Mouse (Mus musculus) liver, embryonic 11.5 days (tissue): Measurements from ENCODE around the gene Nt5c. TPM values are rescaled to one million over a fixed set of nuclear protein-coding genes. Genes with fewer than 3 reads are reported as not detected.

ENCODE experiments used
- ATAC-seq: fragments of 200-750 bp; cut with Nextera tagmentation; replicated peaks from 2 replicates; pipeline ENCODE4 v1.8.0; 2017; ENCODE audit warnings: moderate number of reproducible peaks, mild to moderate bottlenecking, moderate TSS enrichment, moderate library complexity; ENCODE audit not compliant: low FRiP score
- DNase-seq: peaks from one replicate; pipeline ENCODE4 v3.0.0-alpha.2; 2017; ENCODE audit warnings: low spot score
- H3K27ac ChIP-seq: fragments of 300-500 bp; sonication (generic); 2 replicates; pipeline ENCODE4 v1.5.1; 2014; ENCODE audit warnings: mild to moderate bottlenecking, low read depth, low read length, control low read depth
- H3K27me3 ChIP-seq: fragments of 300-500 bp; sonication (generic); replicated peaks from 2 replicates; pipeline ENCODE4 v1.6.1; 2014; ENCODE audit warnings: low read length, mixed read lengths; ENCODE audit not compliant: control insufficient read depth, insufficient read depth
- H3K36me3 ChIP-seq: fragments of 300-500 bp; sonication (generic); 2 replicates; pipeline ENCODE4 v1.6.1; 2014; ENCODE audit warnings: mild to moderate bottlenecking, low read length, moderate library complexity, mixed read lengths; ENCODE audit not compliant: control insufficient read depth, insufficient read depth
- H3K4me1 ChIP-seq: fragments of 300-500 bp; sonication (generic); replicated peaks from 2 replicates; pipeline ENCODE4 v1.6.1; 2014; ENCODE audit warnings: low read length, mixed read lengths; ENCODE audit not compliant: control insufficient read depth, insufficient read depth
- H3K4me2 ChIP-seq: fragments of 300-500 bp; sonication (generic); 2 replicates; pipeline ENCODE4 v1.6.1; 2014; ENCODE audit warnings: mild to moderate bottlenecking, control low read depth, moderate library complexity
- H3K4me3 ChIP-seq: fragments of 300-500 bp; sonication (generic); 2 replicates; pipeline ENCODE4 v1.5.1; 2014; ENCODE audit warnings: low read depth, low read length, control low read depth
- H3K9ac ChIP-seq: fragments of 300-500 bp; sonication (generic); 2 replicates; pipeline ENCODE4 v1.6.1; 2014; ENCODE audit warnings: low read depth, low read length, control low read depth
- H3K9me3 ChIP-seq: fragments of 300-500 bp; sonication (generic); 2 replicates; pipeline ENCODE4 v1.6.1; 2016; ENCODE audit warnings: low read length, inconsistent platforms, mixed read lengths; ENCODE audit not compliant: control insufficient read depth
- WGBS: fragments of 180-500 bp; shearing (Covaris S2); extraction: QIAGEN DNeasy Blood & Tissue Kit; methylation state at CpG from one replicate; pipeline ENCODE4 v1.1.7; 2014; 5-methylcytosine and 5-hydroxymethylcytosine counted together
- polyA plus RNA-seq: library from polyadenylated mRNA; unstranded; fragments of >200 nt; fragmentation: Nextera tagmentation; extraction: Ambion mirVana; gene quantifications from 2 replicates; pipeline ENCODE4 v1.2.1, GENCODE M21; 2014

Gene Nt5c
- polyA plus RNA-seq, 1 experiment from 2014 or later = 105 TPM

DNA sequence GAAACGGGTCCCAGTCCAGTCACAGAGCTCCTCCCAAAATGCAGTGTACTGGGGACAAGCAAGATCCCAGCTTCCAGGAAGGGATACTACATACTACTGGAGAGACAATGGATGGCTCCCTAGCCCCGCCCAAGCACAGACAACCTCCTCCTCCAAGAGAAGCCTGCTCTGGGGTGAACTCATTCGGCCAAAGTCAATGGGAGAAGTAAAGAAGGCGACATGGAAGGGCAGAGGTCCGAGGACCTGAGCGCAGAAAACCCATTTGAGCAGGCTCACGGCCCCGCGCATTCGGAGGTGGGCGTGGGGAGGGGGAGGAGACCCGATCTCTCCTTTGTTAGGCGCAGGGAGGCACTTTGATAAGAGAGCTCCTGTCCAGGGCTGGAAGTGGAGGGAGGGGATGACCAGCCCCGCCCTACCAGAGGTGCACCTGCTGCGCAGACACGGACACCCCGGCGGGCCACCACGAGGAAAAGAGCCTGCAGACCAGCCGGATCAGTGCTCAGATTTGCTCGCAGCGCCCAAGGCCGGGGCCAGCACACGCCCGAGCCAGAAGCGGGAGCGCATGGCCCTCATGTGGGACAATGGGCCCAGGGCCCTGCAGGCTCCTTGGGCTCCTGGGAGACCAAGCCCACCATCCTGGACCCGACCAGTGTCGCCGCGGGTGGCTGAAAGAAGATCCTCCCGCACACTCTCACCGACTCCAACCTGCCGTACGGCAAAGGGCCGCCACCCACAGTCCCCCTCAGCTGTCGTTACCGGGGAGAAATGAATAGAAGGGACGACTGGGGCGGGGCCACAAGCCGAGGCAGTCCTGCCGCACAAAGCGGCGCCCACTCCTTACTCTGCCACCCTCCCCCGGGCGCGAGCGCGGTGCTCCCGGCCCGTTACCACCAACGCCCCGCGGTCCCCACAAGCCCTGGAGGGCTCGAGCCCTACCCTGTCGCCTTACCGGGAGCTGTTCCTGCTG, 21.9 kb upstream of the Nt5c start:
- peak overlapping the region; percentile 99 for H3K9ac ChIP-seq
- peak overlapping the region; percentile 91 for H3K27ac ChIP-seq
- WGBS = under 1% methylated on average over 57 of the region's 57 CpGs
- DNase-seq (peak; percentile 76), ATAC-seq (peak; percentile 67)
- peak overlapping the region; percentile 87 for H3K4me2 ChIP-seq
- H3K27me3 ChIP-seq = no peaks in the 10 kb centered on the region
- peaks cover 5% of the 10 kb centered on the region; the same call in 1 of the 2 replicates for H3K36me3 ChIP-seq
- H3K4me3 ChIP-seq = peak overlapping the region; percentile 99
- peaks cover 45% of the 10 kb centered on the region for H3K4me1 ChIP-seq
- no peaks in the 10 kb centered on the region for H3K9me3 ChIP-seq

DNA sequence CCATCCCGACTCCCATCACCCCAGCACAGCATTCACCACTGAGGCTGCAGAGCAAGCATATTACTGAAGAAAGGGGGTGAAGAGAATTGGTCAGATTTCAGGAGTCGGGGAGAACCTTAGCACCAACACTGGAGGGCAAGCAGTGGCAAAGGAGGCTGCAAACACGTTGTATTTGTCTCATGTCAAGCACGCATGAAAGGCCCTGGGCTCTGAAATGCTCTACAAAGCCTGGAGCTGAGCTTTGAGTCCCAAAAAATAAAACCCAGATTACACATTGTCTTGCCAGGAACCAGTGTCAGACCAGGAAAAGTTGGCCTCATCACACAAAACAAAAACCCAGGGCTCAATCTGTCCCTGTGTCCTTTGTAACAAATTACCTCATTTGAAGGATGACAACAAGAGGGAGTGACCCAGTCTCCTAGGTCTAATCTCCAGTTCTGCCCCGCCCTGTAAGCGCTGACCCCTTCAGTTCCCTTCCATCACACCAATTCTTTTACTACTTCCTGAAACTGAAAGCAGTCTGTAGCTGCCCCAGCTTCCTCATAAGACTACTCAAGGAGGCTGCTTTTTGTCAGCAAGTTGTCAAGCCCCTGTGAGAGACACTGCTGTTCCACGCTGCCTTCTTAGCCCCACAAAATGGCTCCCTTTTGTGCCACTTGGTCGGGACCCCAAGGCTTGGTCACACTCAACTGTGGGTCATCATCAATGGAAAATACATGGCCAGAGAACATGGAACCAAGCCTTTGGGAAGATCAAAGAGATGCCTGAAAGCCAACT, 20.9 kb upstream of the Nt5c start:
- Histone ChIP-seq H3K4me1 (peaks cover 54% of the 10 kb centered on the region), H3K4me3 (peak overlapping the region; percentile 99), H3K36me3 (peaks cover 5% of the 10 kb centered on the region; the same call in 1 of the 2 replicates), H3K4me2 (peak overlapping the region; percentile 87), H3K9me3 (no peaks in the 10 kb centered on the region), H3K9ac (peak overlapping the region; percentile 99), H3K27ac (peak overlapping the region; percentile 91), H3K27me3 (no peaks in the 10 kb centered on the region)
- ATAC-seq (no peak), DNase-seq (no peak)
- WGBS = 29% methylated on average over 8 of the region's 8 CpGs

DNA sequence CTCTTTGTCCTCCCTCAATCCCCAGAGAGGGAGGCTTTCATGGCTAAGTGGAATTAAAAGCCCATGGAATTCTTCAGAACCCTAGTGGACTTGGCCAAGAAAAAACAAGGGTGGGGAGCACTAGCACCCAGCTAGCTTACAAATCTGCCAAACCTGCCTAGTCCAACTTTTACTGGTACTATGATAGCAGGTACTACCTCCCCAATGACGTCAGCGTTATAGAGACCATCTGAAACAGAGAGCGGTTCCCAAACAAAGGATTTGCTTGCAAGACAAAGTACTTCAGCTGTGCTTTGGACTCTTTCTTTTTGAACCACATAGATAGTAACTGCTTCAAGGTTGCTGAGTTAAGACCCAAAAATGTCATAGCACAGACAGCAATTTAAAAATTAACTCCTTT, 20.3 kb upstream of the Nt5c start:
- H3K27ac ChIP-seq = peak overlapping the region; percentile 91
- DNase-seq = no peak
- no peaks in the 10 kb centered on the region for H3K27me3 ChIP-seq
- peaks cover 5% of the 10 kb centered on the region; the same call in 1 of the 2 replicates for H3K36me3 ChIP-seq
- no peak for ATAC-seq
- H3K4me1 ChIP-seq = peaks cover 60% of the 10 kb centered on the region
- peak overlapping the region; percentile 99 for H3K4me3 ChIP-seq
- peak overlapping the region; percentile 87 for H3K4me2 ChIP-seq
- WGBS = 64% methylated on average over 3 of the region's 3 CpGs
- H3K9ac ChIP-seq = peak overlapping the region; percentile 99
- no peaks in the 10 kb centered on the region for H3K9me3 ChIP-seq

DNA sequence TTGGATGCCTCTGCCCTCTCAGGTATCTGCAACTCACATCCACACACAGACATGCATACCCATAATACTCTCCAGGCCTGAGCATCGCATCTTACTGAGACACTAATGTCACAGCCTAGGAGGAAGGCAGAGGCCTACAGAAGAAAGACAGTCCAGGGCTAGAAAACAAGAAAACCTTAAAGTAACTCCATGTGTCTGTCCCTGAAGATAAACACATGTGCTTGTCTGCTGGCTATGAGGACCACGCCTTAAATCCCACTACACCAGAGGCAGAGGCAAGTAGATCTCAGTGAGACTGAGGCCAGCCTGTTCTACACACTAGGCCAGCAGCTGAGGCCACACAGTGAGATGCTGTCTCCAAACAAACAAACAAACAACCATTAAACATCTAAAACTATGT, 19.5 kb upstream of the Nt5c start:
- Histone ChIP-seq H3K9ac (peak overlapping the region; percentile 47), H3K4me1 (peaks cover 67% of the 10 kb centered on the region), H3K27ac (peak overlapping the region; percentile 91), H3K4me2 (peak overlapping the region; percentile 87), H3K27me3 (no peaks in the 10 kb centered on the region), H3K4me3 (peak overlapping the region; percentile 99), H3K36me3 (peaks cover 5% of the 10 kb centered on the region; the same call in 1 of the 2 replicates), H3K9me3 (no peaks in the 10 kb centered on the region)
- peak; percentile 55 for ATAC-seq
- no peak for DNase-seq
- WGBS = 33% methylated on average over 2 of the region's 2 CpGs

DNA sequence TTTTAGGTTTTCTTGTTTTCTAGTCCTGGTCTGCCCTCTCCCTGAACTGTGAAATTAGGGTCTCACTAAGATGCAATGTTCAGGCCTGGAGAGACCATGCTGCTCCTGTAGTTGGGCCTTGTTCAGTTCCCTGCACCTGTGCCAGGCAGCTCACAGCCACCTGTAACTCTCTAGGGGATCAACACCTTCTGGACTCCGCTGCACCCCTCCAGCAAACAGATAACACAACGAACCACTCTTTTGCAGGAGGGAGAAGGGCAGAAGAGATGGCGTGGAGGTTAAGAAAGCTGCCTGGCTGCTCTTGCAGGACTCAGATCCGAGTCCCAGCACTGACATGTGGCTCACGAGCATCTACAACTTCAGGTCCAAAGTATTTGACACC, 18.8 kb upstream of the Nt5c start:
- Histone ChIP-seq H3K9me3 (no peaks in the 10 kb centered on the region), H3K4me3 (peak overlapping the region; percentile 99), H3K27me3 (no peaks in the 10 kb centered on the region), H3K4me1 (peaks cover 72% of the 10 kb centered on the region), H3K9ac (peak overlapping the region; percentile 47), H3K36me3 (peaks cover 5% of the 10 kb centered on the region; the same call in 1 of the 2 replicates), H3K4me2 (peak overlapping the region; percentile 87), H3K27ac (peak overlapping the region; percentile 91)
- ATAC-seq (no peak), DNase-seq (no peak)
- WGBS = 39% methylated on average over 5 of the region's 5 CpGs

DNA sequence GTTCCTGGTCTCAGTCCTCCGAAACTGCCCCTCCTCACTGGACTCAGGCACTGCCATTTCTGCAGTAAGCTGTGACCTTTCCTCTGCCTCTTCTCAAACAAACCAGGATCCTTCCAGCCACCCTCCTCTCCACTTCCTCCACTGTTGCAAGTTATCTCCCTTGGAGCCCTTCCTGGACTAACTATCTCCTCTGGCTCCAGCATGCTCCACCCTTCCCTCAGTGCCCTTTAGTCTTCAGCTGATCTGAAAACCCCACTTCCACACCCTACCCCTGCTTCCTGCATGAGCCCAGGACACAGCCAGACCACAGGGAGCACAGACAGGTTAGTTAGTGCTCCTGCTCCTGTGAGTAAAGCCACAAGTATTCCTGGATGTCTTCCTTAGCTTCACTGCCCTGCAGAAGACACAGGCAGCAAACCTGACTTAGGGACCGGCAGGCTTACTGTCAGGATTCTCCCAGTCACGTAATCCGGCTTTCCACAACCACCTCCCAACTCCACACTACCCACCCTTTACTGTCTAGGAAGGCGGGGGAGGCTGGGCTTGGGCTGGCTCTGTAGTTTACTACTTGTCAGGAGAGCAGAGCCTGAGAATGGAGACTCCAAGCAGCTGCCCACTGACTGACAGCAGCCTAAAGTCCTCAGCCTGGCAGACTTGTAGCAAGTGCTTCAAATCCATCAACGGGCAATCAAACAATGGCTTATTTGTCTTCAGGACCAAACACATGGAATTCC, 18.3 kb upstream of the Nt5c start:
- Histone ChIP-seq H3K27ac (peak overlapping the region; percentile 91), H3K36me3 (peaks cover 5% of the 10 kb centered on the region; the same call in 1 of the 2 replicates), H3K4me2 (peak overlapping the region; percentile 87), H3K9ac (peak overlapping the region; percentile 47), H3K9me3 (no peaks in the 10 kb centered on the region), H3K27me3 (no peaks in the 10 kb centered on the region), H3K4me1 (peaks cover 70% of the 10 kb centered on the region), H3K4me3 (peak overlapping the region; percentile 99)
- DNase-seq (no peak), ATAC-seq (0 out of 2 replicates have a peak, but pooled peaks have one; percentile 15)
- 29% methylated on average over 6 of the region's 6 CpGs for WGBS

DNA sequence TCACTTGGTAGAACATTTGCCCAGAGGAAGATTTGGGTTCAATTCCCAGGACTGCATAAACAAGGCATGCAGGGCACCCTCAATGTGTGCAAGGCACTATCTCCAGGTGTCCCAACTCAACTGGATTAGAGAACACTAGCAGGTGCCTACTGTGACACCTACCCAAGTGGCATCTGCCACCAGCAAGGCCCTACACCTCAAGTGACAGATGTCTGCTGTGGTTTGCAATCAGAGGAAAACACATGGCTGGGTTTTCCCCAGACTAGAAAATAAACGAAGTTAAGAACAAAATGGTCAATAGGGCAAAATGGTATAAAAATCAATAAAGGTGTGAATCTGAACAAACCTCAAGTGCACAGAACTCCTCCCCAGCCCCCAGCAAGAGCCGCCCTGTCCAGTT, 16.4 kb upstream of the Nt5c start:
- Histone ChIP-seq H3K4me1 (peaks cover 68% of the 10 kb centered on the region), H3K4me2 (peak overlapping the region; percentile 51), H3K27ac (peak overlapping the region; percentile 74), H3K36me3 (peaks cover 11% of the 10 kb centered on the region; the same call in 1 of the 2 replicates), H3K9ac (peak overlapping the region; percentile 20; the same call in 1 of the 2 replicates), H3K27me3 (no peaks in the 10 kb centered on the region), H3K9me3 (no peaks in the 10 kb centered on the region), H3K4me3 (no peak overlapping the region)
- ATAC-seq (no peak), DNase-seq (no peak)
- WGBS = 47% methylated on average over 2 of the region's 2 CpGs

DNA sequence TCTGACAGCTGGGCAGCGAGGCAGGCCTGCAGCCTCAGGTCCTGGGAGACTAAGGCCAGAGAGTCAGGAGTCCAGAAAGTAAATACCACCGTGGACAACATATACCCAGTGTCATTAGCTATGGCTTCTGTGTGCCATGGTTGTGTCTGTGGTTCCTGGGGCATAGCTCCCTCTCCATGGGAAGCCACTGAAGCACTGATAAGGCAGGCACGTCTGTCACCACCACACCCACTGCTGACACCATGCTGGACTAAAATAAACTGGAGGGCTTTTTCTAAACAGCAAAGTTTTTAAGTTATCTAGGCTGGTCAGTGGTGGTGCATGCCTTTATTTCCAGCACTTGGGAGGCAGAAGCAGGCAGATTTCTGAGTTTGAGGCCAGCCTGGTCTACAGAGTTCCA, 14.9 kb upstream of the Nt5c start:
- Histone ChIP-seq H3K4me1 (peaks cover 54% of the 10 kb centered on the region), H3K4me3 (peak overlapping the region; percentile 3; the same call in 1 of the 2 replicates), H3K4me2 (peak overlapping the region; percentile 51), H3K9ac (0 out of 2 replicates have a peak overlapping the region, but pooled peaks have one; percentile 21), H3K36me3 (peaks cover 23% of the 10 kb centered on the region), H3K9me3 (no peaks in the 10 kb centered on the region), H3K27ac (peak overlapping the region; percentile 74; the same call in 1 of the 2 replicates), H3K27me3 (no peaks in the 10 kb centered on the region)
- DNase-seq (no peak), ATAC-seq (peak; percentile 74)
- WGBS = 59% methylated on average over 3 of the region's 3 CpGs
